Mouse (Mus musculus): ENCODE results near the gene Usp2. TPM values are rescaled to one million over a fixed set of nuclear protein-coding genes. Genes with fewer than 3 reads are reported as not detected.

Gene Usp2
- polyA plus RNA-seq, 1 experiment: 16.4 TPM

GRCm38 (mm10) chr9:44085741-44086665 is 19.2 kb downstream of the Usp2 start:
- no peak for DNase-seq (ENCODE audit: low read depth, low spot score)
- WGBS: 50% methylated on average over 15 of the region's 15 CpGs

GRCm38 (mm10) chr9:44086960-44087359 is 20.1 kb downstream of the Usp2 start:
- DNase-seq (ENCODE audit: low read depth, low spot score): no peak
- 54% methylated on average over 10 of the region's 10 CpGs for WGBS

- 12% methylated on average over 15 of the region's 15 CpGs for WGBS
- DNase-seq (ENCODE audit: low read depth, low spot score): no peak
Observed at GRCm38 (mm10) chr9:44087761-44088455, 21.1 kb downstream of the Usp2 start.

GRCm38 (mm10) chr9:44088877-44089608 is 22.2 kb downstream of the Usp2 start:
- WGBS: 29% methylated on average over 12 of the region's 12 CpGs
- DNase-seq (ENCODE audit: low read depth, low spot score): no peak

- WGBS: 44% methylated on average over 24 of the region's 24 CpGs
Observed at GRCm38 (mm10) chr9:44093612-44094503, 27.0 kb downstream of the Usp2 start.

GRCm38 (mm10) chr9:44094737-44095136 is 27.9 kb downstream of the Usp2 start:
- DNase-seq (ENCODE audit: low read depth, low spot score): no peak
- 90% methylated on average over 3 of the region's 3 CpGs for WGBS

More at GRCm38 (mm10) chr9:44093612-44094503, 27.0 kb downstream of the Usp2 start:
- no peak for DNase-seq (ENCODE audit: low read depth, low spot score)

- WGBS: 90% methylated on average over 9 of the region's 9 CpGs
- no peak for DNase-seq (ENCODE audit: low read depth, low spot score)
Observed at GRCm38 (mm10) chr9:44095781-44096180, 29.0 kb downstream of the Usp2 start.

GRCm38 (mm10) chr9:44096536-44096935 is 29.7 kb downstream of the Usp2 start:
- DNase-seq (ENCODE audit: low read depth, low spot score): no peak
- WGBS: 47% methylated on average over 9 of the region's 9 CpGs

- no peak for DNase-seq (ENCODE audit: low read depth, low spot score)
- WGBS: 87% methylated on average over 9 of the region's 9 CpGs
Observed at GRCm38 (mm10) chr9:44101490-44101889, 34.7 kb downstream of the Usp2 start, which contains the start of gene Mfrp. Mfrp (plus strand) TSS chr9:44101729.

GRCm38 (mm10) chr9:44104881-44105280 is 38.1 kb downstream of the Usp2 start:
- DNase-seq (ENCODE audit: low read depth, low spot score): no peak
- 90% methylated on average over 7 of the region's 7 CpGs for WGBS

- DNase-seq (ENCODE audit: low read depth, low spot score): no peak
- 81% methylated on average over 10 of the region's 10 CpGs for WGBS
Observed at GRCm38 (mm10) chr9:44105781-44106180, 39.0 kb downstream of the Usp2 start.

GRCm38 (mm10) chr9:44106182-44106581 is 39.4 kb downstream of the Usp2 start:
- 84% methylated on average over 7 of the region's 7 CpGs for WGBS

GRCm38 (mm10) chr9:44106596-44106995 is 39.8 kb downstream of the Usp2 start:
- DNase-seq (ENCODE audit: low read depth, low spot score): no peak
- WGBS: 79% methylated on average over 4 of the region's 4 CpGs

More at GRCm38 (mm10) chr9:44106182-44106581, 39.4 kb downstream of the Usp2 start:
- no peak for DNase-seq (ENCODE audit: low read depth, low spot score)

GRCm38 (mm10) chr9:44107110-44107509 is 40.3 kb downstream of the Usp2 start, which contains the start of gene C1qtnf5:
C1qtnf5 (plus strand) TSS chr9:44107245.
- 65% methylated on average over 8 of the region's 8 CpGs for WGBS
- DNase-seq (ENCODE audit: low read depth, low spot score): no peak

GRCm38 (mm10) chr9:44107557-44108179 is 40.8 kb downstream of the Usp2 start:
- DNase-seq (ENCODE audit: low read depth, low spot score): no peak
- WGBS: 58% methylated on average over 25 of the region's 25 CpGs

GRCm38 (mm10) chr9:44108269-44109055 is 41.6 kb downstream of the Usp2 start:
- 80% methylated on average over 31 of the region's 31 CpGs for WGBS
- DNase-seq (ENCODE audit: low read depth, low spot score): no peak

GRCm38 (mm10) chr9:44109360-44110095 is 42.7 kb downstream of the Usp2 start:
- WGBS: 23% methylated on average over 9 of the region's 9 CpGs
- no peak for DNase-seq (ENCODE audit: low read depth, low spot score)

Data from large intestine, adult 2 months (tissue).